Mouse (Mus musculus) intestine, embryonic 15.5 days (tissue): ENCODE measurements around the gene Cntn1. TPM values are rescaled to one million over a fixed set of nuclear protein-coding genes. Genes with fewer than 3 reads are reported as not detected.
A peak's percentile ranks its signal among the peaks of the same experiment; 100 is the strongest.

Source experiments
- ATAC-seq: fragments of 200-750 bp; cut with Nextera tagmentation; 2 replicates; pipeline ENCODE4 v1.8.0; 2017; ENCODE audit warnings: moderate TSS enrichment, moderate library complexity
- H3K27ac ChIP-seq: fragments of 300-500 bp; sonication (generic); 2 replicates; pipeline ENCODE4 v1.5.1; 2015; ENCODE audit warnings: mild to moderate bottlenecking, inconsistent platforms
- H3K27me3 ChIP-seq: fragments of 300-500 bp; sonication (generic); replicated peaks from 2 replicates; pipeline ENCODE4 v1.6.1; 2015; ENCODE audit warnings: inconsistent platforms
- H3K36me3 ChIP-seq: fragments of 300-500 bp; sonication (generic); 2 replicates; pipeline ENCODE4 v1.6.1; 2015; ENCODE audit warnings: inconsistent platforms
- H3K4me1 ChIP-seq: fragments of 300-500 bp; sonication (generic); replicated peaks from 2 replicates; pipeline ENCODE4 v1.6.1; 2015; ENCODE audit warnings: inconsistent platforms
- H3K4me2 ChIP-seq: fragments of 300-500 bp; sonication (generic); replicated peaks from 2 replicates; pipeline ENCODE4 v1.6.1; 2015; ENCODE audit warnings: mild to moderate bottlenecking, inconsistent platforms
- H3K4me3 ChIP-seq: fragments of 300-500 bp; sonication (generic); replicated peaks from 2 replicates; pipeline ENCODE4 v1.5.1; 2015; ENCODE audit warnings: inconsistent platforms
- H3K9ac ChIP-seq: fragments of 300-500 bp; sonication (generic); 2 replicates; pipeline ENCODE4 v1.6.1; 2015; ENCODE audit warnings: inconsistent platforms
- H3K9me3 ChIP-seq: fragments of 300-500 bp; sonication (generic); 2 replicates; pipeline ENCODE4 v1.6.1; 2016; ENCODE audit warnings: inconsistent platforms
- WGBS: fragments of 180-500 bp; shearing (Covaris S2); methylation state at CpG from one replicate; pipeline ENCODE4 v1.1.7; 2015; 5-methylcytosine and 5-hydroxymethylcytosine counted together
- polyA plus RNA-seq: library from polyadenylated mRNA; unstranded; fragments of >200 nt; fragmentation: Nextera tagmentation; extraction: Ambion mirVana; gene quantifications from 2 replicates; pipeline ENCODE4 v1.2.1, GENCODE M21; 2015

The Cntn1 gene
- 1.8 TPM in 2 replicates for polyA plus RNA-seq

DNA sequence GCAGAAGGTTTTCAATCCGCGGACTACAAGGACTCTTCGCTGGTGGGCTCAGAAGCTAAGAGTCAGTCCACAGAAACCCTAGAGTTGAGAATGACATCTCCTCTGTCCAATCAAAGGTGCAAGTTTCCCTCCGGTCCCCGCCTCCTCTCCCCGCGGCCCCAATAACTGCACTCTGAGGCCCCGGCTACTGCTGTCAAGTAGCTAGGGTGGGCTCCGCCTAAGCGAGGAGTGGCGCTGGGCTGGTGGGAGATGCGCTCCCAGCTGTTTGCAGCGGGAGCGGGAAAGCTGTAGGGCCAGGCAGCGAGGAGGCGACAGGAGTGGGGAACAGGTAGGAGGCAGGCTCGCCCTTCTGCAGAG lies at the start of gene Cntn1:
TSS of gene Cntn1 (plus strand) at position 170 of the 357 bp plus-strand sequence.
- under 1% methylated on average over 17 of the region's 17 CpGs for WGBS

DNA sequence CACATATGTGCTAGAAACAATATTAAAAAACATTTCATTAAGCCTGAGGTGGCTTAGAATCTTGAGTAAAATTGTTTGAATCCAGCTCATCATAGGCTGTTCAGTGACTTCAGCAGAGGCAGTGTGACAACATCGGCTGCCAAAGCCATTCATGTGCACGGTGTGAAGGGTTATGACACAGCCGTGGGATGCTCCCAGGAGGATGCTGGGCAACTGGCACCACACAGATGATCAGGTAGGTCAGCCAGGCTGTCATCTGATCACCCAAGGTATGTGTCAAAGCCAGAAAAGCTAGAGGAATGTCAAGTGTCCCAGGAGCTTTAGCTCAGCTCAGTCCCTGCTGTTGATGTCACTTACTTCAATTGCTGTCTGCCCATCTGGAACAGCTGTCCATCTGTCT lies 49.5 kb upstream of the Cntn1 start:
- Histone ChIP-seq H3K27me3 (no peaks in the 10 kb centered on the region), H3K4me3 (no peak overlapping the region), H3K9ac (no peak overlapping the region), H3K36me3 (no peaks in the 10 kb centered on the region), H3K4me1 (no peaks in the 10 kb centered on the region), H3K4me2 (no peak overlapping the region), H3K27ac (no peak overlapping the region), H3K9me3 (no peaks in the 10 kb centered on the region)
- no peak for ATAC-seq
- WGBS, result 86% methylated on average over 3 of the region's 3 CpGs

More for the DNA sequence above, at the start of gene Cntn1:
- peak; percentile 97 for ATAC-seq
- Histone ChIP-seq H3K36me3 (no peaks in the 10 kb centered on the region), H3K9me3 (no peaks in the 10 kb centered on the region), H3K4me3 (peak within 1 kb of the TSS; percentile 49), H3K27me3 (peaks cover 11% of the 10 kb centered on the region), H3K9ac (peak within 1 kb of the TSS; percentile 37), H3K27ac (no peak within 1 kb of the TSS), H3K4me1 (peaks cover 10% of the 10 kb centered on the region; the same call in 1 of the 2 replicates), H3K4me2 (peak within 1 kb of the TSS; percentile 96)

GRCm38 (mm10) chr15:92012165-92013083 lies 38.5 kb upstream of the Cntn1 start:
- Histone ChIP-seq H3K9ac (no peak overlapping the region), H3K4me1 (no peaks in the 10 kb centered on the region), H3K4me2 (no peak overlapping the region), H3K36me3 (no peaks in the 10 kb centered on the region), H3K9me3 (no peaks in the 10 kb centered on the region), H3K27ac (no peak overlapping the region), H3K4me3 (no peak overlapping the region), H3K27me3 (no peaks in the 10 kb centered on the region)
- no peak for ATAC-seq
- WGBS, result 83% methylated on average over 8 of the region's 8 CpGs

GRCm38 (mm10) chr15:92034111-92034510 lies 16.9 kb upstream of the Cntn1 start:
- WGBS, result 88% methylated on average over 1 of the region's 1 CpGs
- Histone ChIP-seq H3K4me2 (no peak overlapping the region), H3K27me3 (no peaks in the 10 kb centered on the region), H3K27ac (no peak overlapping the region), H3K9me3 (no peaks in the 10 kb centered on the region), H3K36me3 (no peaks in the 10 kb centered on the region), H3K4me1 (no peaks in the 10 kb centered on the region), H3K9ac (no peak overlapping the region), H3K4me3 (no peak overlapping the region)
- ATAC-seq, result no peak

DNA sequence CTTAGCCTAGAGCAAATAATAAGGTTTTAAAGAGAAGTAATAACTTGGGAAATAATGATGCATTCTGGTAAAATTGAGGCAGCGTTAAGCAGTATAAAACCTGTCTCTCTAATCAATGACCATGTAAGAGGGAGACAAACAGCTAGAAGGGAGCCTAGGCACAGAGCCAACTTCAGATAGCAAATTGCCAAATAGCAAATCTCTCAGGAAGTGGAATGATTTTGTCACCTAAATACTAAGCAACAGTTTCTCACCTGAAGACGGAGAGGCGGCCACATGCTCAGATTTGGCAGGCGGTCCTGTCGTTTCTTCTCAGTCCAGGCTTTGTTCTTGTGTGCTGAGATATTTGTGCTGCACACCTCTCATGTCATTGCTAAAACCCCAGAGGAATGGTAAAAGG lies 8.4 kb upstream of the Cntn1 start:
- H3K4me1 ChIP-seq, result no peaks in the 10 kb centered on the region
- WGBS, result 91% methylated on average over 5 of the region's 5 CpGs
- no peak for ATAC-seq
- no peak overlapping the region for H3K4me2 ChIP-seq
- H3K27ac ChIP-seq, result no peak overlapping the region
- no peaks in the 10 kb centered on the region for H3K27me3 ChIP-seq
- no peaks in the 10 kb centered on the region for H3K9me3 ChIP-seq
- no peak overlapping the region for H3K4me3 ChIP-seq
- H3K36me3 ChIP-seq, result no peaks in the 10 kb centered on the region
- H3K9ac ChIP-seq, result no peak overlapping the region

DNA sequence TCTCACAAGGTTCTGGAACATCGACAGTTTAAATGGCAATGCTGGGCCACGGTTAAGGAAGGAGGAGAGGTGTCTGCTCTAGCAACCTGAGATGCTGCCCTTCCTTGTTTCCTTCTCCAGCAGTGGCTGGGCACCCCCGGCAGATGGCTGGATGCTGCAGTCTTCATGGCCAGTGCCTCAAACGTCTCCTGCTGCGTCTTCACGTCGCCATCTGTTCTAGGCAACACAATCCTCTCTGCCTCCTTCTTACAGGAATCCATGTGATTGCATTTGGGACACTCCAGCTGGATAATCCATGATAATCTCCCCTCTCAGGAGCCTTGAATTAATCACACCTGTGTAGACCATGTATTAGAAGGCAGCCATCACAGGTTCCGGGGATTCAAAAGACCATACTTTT lies 4.9 kb upstream of the Cntn1 start:
- no peak for ATAC-seq
- 87% methylated on average over 8 of the region's 8 CpGs for WGBS

DNA sequence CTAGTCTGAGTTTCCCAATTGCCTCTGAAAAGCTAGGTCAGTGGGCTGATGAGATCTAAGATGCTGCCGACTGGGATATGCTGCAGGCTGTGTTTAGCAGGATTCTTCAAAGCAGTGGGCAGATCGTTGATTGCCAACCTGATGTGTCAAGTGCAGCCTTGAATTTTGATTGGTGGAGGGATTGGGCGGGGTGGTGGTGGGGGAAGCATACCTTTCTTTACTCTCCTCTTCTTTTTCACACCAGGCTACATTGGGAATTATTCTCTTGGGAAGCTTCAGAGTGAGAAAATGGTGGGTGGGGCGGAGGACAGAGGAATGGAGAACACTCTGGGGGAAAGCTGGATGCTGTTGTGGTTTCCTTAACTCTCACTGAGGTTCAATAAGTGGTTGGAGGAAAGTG lies 2.9 kb upstream of the Cntn1 start:
- no peak for ATAC-seq
- Histone ChIP-seq H3K27ac (no peak overlapping the region), H3K27me3 (peaks cover 11% of the 10 kb centered on the region), H3K4me2 (no peak overlapping the region), H3K4me1 (peaks cover 10% of the 10 kb centered on the region; the same call in 1 of the 2 replicates), H3K9me3 (no peaks in the 10 kb centered on the region), H3K4me3 (no peak overlapping the region), H3K9ac (no peak overlapping the region), H3K36me3 (no peaks in the 10 kb centered on the region)
- 60% methylated on average over 4 of the region's 4 CpGs for WGBS

More for the DNA sequence above, 4.9 kb upstream of the Cntn1 start:
- no peaks in the 10 kb centered on the region for H3K36me3 ChIP-seq
- 0 out of 2 replicates have a peak, but pooled peaks cover under 1% of the 10 kb centered on the region for H3K27me3 ChIP-seq
- H3K27ac ChIP-seq, result no peak overlapping the region
- peaks cover under 1% of the 10 kb centered on the region; the same call in 1 of the 2 replicates for H3K4me1 ChIP-seq
- H3K4me3 ChIP-seq, result no peak overlapping the region
- no peaks in the 10 kb centered on the region for H3K9me3 ChIP-seq
- H3K9ac ChIP-seq, result no peak overlapping the region
- H3K4me2 ChIP-seq, result no peak overlapping the region

GRCm38 (mm10) chr15:92048531-92048930 lies 2.4 kb upstream of the Cntn1 start:
- Histone ChIP-seq H3K4me2 (no peak overlapping the region), H3K9ac (no peak overlapping the region), H3K9me3 (no peaks in the 10 kb centered on the region), H3K4me1 (peaks cover 10% of the 10 kb centered on the region; the same call in 1 of the 2 replicates), H3K4me3 (no peak overlapping the region), H3K36me3 (no peaks in the 10 kb centered on the region), H3K27ac (no peak overlapping the region), H3K27me3 (peaks cover 11% of the 10 kb centered on the region)
- WGBS, result 74% methylated on average over 4 of the region's 4 CpGs
- no peak for ATAC-seq

DNA sequence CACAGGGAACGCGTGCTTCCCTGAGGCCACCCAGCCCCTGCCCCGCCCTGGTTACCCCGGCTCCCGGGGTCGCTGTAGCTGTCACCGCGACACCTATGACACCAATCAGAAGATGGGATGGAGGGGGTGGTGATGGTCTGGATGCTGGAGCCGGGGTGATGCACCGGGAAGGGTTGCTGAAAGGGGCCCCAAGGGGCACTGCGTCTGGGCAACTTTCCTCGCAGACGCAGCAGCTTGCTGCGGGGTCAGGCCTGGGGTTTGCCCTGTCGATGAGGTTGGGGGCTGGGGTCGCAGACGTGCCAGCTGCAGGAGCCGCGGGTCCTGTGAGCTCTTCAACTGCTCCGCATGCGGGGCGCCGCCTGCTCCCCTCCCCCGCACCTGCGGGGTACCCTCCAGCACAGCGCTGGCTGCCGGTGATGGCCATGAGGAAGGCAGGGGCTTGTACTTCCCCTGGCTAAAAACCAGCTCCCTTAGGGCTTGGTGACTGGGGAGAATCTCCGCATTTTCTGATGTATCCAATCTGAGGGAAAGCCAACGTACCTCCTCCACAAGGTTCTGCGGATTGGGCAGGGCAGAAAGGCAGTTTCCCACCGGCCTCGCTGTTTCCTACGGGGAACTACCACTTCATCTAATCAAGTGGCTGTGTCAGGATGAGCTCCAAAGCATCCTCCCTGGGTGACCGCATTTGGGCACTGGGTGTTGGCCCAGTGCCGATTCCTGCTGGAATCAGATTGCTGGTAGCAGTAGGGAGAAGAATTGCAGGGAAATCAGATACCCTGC lies 578 bp downstream of the Cntn1 start:
- peak overlapping the region; percentile 37 for H3K9ac ChIP-seq

DNA sequence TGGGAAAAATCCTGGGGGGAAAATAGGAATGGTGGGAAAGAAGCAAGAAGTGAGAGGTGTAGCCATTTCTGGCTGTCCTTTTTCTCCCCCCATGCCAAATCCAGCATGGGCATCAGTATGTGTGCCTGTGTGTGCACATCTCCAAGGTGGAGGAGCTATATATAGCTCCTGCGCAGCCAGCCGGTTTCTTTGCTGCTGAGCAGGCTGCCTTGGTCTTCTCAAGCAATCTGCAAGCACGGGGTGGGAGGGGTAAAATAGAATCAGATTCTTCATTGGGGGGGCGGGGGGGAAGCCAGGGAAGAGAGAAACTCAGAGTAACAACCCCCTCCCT lies 1.1 kb downstream of the Cntn1 start:
- Histone ChIP-seq H3K27me3 (peaks cover 11% of the 10 kb centered on the region), H3K4me3 (peak overlapping the region; percentile 49), H3K9me3 (no peaks in the 10 kb centered on the region), H3K36me3 (no peaks in the 10 kb centered on the region), H3K4me1 (peaks cover 10% of the 10 kb centered on the region; the same call in 1 of the 2 replicates), H3K9ac (no peak overlapping the region), H3K4me2 (peak overlapping the region; percentile 96), H3K27ac (no peak overlapping the region)
- no peak for ATAC-seq
- WGBS, result 8% methylated on average over 4 of the region's 4 CpGs

More for the DNA sequence above, 578 bp downstream of the Cntn1 start:
- Histone ChIP-seq H3K9me3 (no peaks in the 10 kb centered on the region), H3K4me2 (peak overlapping the region; percentile 96), H3K27ac (no peak overlapping the region), H3K27me3 (peaks cover 11% of the 10 kb centered on the region), H3K4me3 (peak overlapping the region; percentile 49), H3K4me1 (peaks cover 10% of the 10 kb centered on the region; the same call in 1 of the 2 replicates), H3K36me3 (no peaks in the 10 kb centered on the region)
- WGBS, result 2% methylated on average over 35 of the region's 35 CpGs
- ATAC-seq, result peak; percentile 77

DNA sequence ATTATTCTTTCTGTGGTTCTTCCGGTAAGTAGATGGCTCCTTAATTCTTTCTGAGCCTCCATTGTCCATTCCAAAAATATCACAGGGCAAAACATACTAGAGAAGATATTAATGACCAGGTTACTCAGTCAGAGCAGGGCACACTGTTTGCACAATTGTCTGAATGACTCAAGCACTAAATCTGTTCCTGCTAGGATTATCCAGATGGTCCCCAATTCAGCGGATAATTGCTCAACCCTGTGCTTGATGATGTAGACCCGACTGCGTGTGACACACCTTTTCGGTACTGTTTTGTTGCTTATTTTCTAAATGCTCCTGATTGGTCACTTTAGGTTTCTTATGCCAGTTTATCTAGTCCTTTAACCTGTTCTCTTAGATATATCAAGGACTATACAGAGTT lies 6.6 kb downstream of the Cntn1 start:
- Histone ChIP-seq H3K36me3 (no peaks in the 10 kb centered on the region), H3K4me1 (no peaks in the 10 kb centered on the region), H3K27ac (no peak overlapping the region), H3K27me3 (no peaks in the 10 kb centered on the region), H3K4me3 (no peak overlapping the region), H3K4me2 (no peak overlapping the region), H3K9ac (no peak overlapping the region), H3K9me3 (no peaks in the 10 kb centered on the region)
- 90% methylated on average over 5 of the region's 5 CpGs for WGBS
- no peak for ATAC-seq

- ATAC-seq, result no peak
- Histone ChIP-seq H3K4me3 (no peak overlapping the region), H3K27ac (no peak overlapping the region), H3K4me1 (no peaks in the 10 kb centered on the region), H3K36me3 (no peaks in the 10 kb centered on the region), H3K27me3 (no peaks in the 10 kb centered on the region), H3K9me3 (no peaks in the 10 kb centered on the region), H3K4me2 (no peak overlapping the region), H3K9ac (no peak overlapping the region)
- WGBS, result 47% methylated on average over 3 of the region's 3 CpGs
Observed at GRCm38 (mm10) chr15:92060986-92061385, 10.0 kb downstream of the Cntn1 start.
